Mouse (Mus musculus) kidney, adult 2 months (tissue): ENCODE results near the gene A1cf.

Experiments used
- CTCF ChIP-seq: fragments of 200-500 bp; conservative IDR thresholded peaks from 2 replicates; pipeline ENCODE4 v1.5.1; 2011; ENCODE audit warnings: low read depth, mild to moderate bottlenecking, control low read depth, low read length, moderate library complexity, mixed read lengths; ENCODE audit not compliant: insufficient read depth, insufficient read length
- POLR2A ChIP-seq: fragments of 200-500 bp; IDR thresholded peaks from one replicate; pipeline ENCODE4 v1.6.1; 2011; ENCODE audit warnings: low read depth, low read length, control low read depth

DNA sequence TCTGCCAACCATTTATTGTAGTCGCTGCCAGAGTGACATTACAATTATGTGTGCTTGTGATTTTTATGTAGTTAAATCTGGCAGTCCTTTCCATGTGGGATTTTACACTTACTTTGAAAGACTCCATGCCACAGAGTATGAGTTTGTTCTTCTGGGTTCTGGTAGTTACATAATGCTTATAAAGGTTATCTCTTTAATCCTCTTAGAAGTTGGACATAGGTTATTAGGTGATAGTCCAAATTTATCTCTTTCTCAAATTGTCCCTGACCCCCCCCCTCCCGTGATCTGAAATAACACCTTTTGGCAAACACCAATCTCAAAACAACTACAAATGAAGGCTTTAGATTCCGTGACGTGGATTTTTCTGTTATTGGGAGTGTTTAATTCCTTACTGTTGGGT lies 16.0 kb downstream of the A1cf start:
- TF ChIP-seq CTCF = no peak
- TF ChIP-seq POLR2A = no peak
